Mouse (Mus musculus) intestine, embryonic 16.5 days (tissue): ENCODE measurements around the gene Kcnv2. TPM values are rescaled to one million over a fixed set of nuclear protein-coding genes. Genes with fewer than 3 reads are reported as not detected.

Experiments
- ATAC-seq: fragments of 200-750 bp; cut with Nextera tagmentation; 2 replicates; pipeline ENCODE4 v1.8.0; 2017; ENCODE audit warnings: moderate TSS enrichment, moderate library complexity
- H3K27ac ChIP-seq: fragments of 300-500 bp; sonication (generic); 2 replicates; pipeline ENCODE4 v1.5.1; 2014; ENCODE audit warnings: mild to moderate bottlenecking, low read length
- H3K27me3 ChIP-seq: fragments of 300-500 bp; sonication (generic); replicated peaks from 2 replicates; pipeline ENCODE4 v1.6.1; 2014; ENCODE audit warnings: low read length, control low read depth, mixed read lengths; ENCODE audit not compliant: control insufficient read depth, insufficient read depth
- H3K36me3 ChIP-seq: fragments of 300-500 bp; sonication (generic); 2 replicates; pipeline ENCODE4 v1.6.1; 2014; ENCODE audit warnings: low read length, control low read depth; ENCODE audit not compliant: control insufficient read depth, insufficient read depth
- H3K4me1 ChIP-seq: fragments of 300-500 bp; sonication (generic); 2 replicates; pipeline ENCODE4 v1.6.1; 2014; ENCODE audit warnings: low read length, control low read depth, mixed read lengths; ENCODE audit not compliant: control insufficient read depth, insufficient read depth
- H3K4me2 ChIP-seq: fragments of 300-500 bp; sonication (generic); 2 replicates; pipeline ENCODE4 v1.6.1; 2014; ENCODE audit warnings: low read depth, low read length, control low read depth
- H3K4me3 ChIP-seq: fragments of 300-500 bp; sonication (generic); 2 replicates; pipeline ENCODE4 v1.5.1; 2014; ENCODE audit warnings: mild to moderate bottlenecking, low read length
- H3K9ac ChIP-seq: fragments of 300-500 bp; sonication (generic); 2 replicates; pipeline ENCODE4 v1.6.1; 2014; ENCODE audit warnings: low read depth, low read length
- H3K9me3 ChIP-seq: fragments of 300-500 bp; sonication (generic); 2 replicates; pipeline ENCODE4 v1.6.1; 2016; ENCODE audit warnings: low read length, control low read depth; ENCODE audit not compliant: control insufficient read depth
- WGBS: fragments of 180-500 bp; shearing (Covaris S2); extraction: QIAGEN DNeasy Blood & Tissue Kit; methylation state at CpG from one replicate; pipeline ENCODE4 v1.1.7; 2014; 5-methylcytosine and 5-hydroxymethylcytosine counted together
- polyA plus RNA-seq: library from polyadenylated mRNA; unstranded; fragments of >200 nt; fragmentation: Nextera tagmentation; extraction: Ambion mirVana; gene quantifications from 2 replicates; pipeline ENCODE4 v1.2.1, GENCODE M21; 2015

Gene Kcnv2
- polyA plus RNA-seq, 1 experiment from 2014 or later: 0.07 TPM

DNA sequence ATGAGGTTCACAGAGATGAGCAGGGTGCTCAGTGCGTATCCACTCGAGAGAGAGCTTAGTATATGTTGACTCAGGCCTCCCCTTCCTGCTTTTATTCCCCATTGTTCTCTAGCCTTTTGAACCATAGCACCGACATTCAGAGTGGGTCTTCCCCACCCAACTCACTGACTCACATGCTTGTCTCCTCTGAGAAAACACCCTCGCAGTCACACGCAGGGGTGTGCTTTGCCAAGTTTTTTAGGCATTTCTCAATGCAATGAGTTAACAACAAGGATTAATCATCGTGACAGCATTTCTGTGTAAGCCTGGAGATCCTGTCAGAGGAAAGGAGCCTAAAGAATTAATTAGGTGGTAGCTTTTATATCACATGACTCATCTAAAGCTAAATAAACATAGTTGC is 29.3 kb downstream of the Kcnv2 start:
- H3K27ac ChIP-seq: no peak overlapping the region
- WGBS: 63% methylated on average over 6 of the region's 6 CpGs
- H3K9ac ChIP-seq: no peak overlapping the region
- no peak overlapping the region for H3K4me2 ChIP-seq
- H3K36me3 ChIP-seq: no peaks in the 10 kb centered on the region
- H3K4me1 ChIP-seq: no peaks in the 10 kb centered on the region
- no peak for ATAC-seq
- H3K4me3 ChIP-seq: no peak overlapping the region
- no peaks in the 10 kb centered on the region for H3K27me3 ChIP-seq
- no peaks in the 10 kb centered on the region for H3K9me3 ChIP-seq

- no peaks in the 10 kb centered on the region for H3K27me3 ChIP-seq
- no peaks in the 10 kb centered on the region for H3K36me3 ChIP-seq
- ATAC-seq: no peak
- H3K9ac ChIP-seq: no peak overlapping the region
- H3K4me1 ChIP-seq: peaks cover 6% of the 10 kb centered on the region
- no peak overlapping the region for H3K27ac ChIP-seq
- no peak overlapping the region for H3K4me2 ChIP-seq
- no peak overlapping the region for H3K4me3 ChIP-seq
- no peaks in the 10 kb centered on the region for H3K9me3 ChIP-seq
These were observed 38.0 kb downstream of the Kcnv2 start for GRCm38 (mm10) chr19:27360381-27360780.

DNA sequence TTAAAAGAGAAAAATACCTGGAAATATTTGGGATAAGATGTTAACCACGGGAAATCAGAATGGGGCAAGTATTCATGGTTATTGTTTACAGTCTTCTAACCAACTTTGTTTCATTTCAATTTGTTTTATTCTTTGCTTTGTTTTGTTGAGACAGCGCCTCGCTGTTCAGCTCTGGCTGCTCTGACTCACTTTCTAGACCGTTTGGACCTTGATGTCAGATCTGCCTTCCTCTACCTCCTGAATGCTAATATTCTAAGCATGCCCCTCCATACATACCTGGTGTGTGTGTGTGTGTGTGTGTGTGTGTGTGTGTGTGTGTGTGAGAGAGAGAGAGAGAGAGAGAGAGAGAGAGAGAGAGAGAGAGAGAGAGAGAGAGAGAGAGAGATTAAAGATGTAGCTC is 41.5 kb downstream of the Kcnv2 start:
- peak overlapping the region; percentile 39 for H3K4me3 ChIP-seq
- H3K4me1 ChIP-seq: peaks cover 6% of the 10 kb centered on the region
- no peak for ATAC-seq
- no peaks in the 10 kb centered on the region for H3K27me3 ChIP-seq
- H3K36me3 ChIP-seq: no peaks in the 10 kb centered on the region
- H3K9me3 ChIP-seq: no peaks in the 10 kb centered on the region
- H3K27ac ChIP-seq: no peak overlapping the region
- H3K4me2 ChIP-seq: peak overlapping the region; percentile 57; the same call in 1 of the 2 replicates
- H3K9ac ChIP-seq: peak overlapping the region; percentile 46; the same call in 1 of the 2 replicates
- WGBS: 34% methylated on average over 4 of the region's 4 CpGs

- no peaks in the 10 kb centered on the region for H3K27me3 ChIP-seq
- no peaks in the 10 kb centered on the region for H3K9me3 ChIP-seq
- H3K9ac ChIP-seq: peak overlapping the region; percentile 46
- ATAC-seq: peak; percentile 82
- H3K36me3 ChIP-seq: no peaks in the 10 kb centered on the region
- peak overlapping the region; percentile 39 for H3K4me3 ChIP-seq
- H3K4me2 ChIP-seq: peak overlapping the region; percentile 57
- H3K4me1 ChIP-seq: peaks cover 6% of the 10 kb centered on the region
- 9% methylated on average over 8 of the region's 8 CpGs for WGBS
- peak overlapping the region; percentile 23; the same call in 1 of the 2 replicates for H3K27ac ChIP-seq
These were observed 42.1 kb downstream of the Kcnv2 start for GRCm38 (mm10) chr19:27364521-27364931.

GRCm38 (mm10) chr19:27366113-27366746 is 43.8 kb downstream of the Kcnv2 start:
- Histone ChIP-seq H3K4me3 (no peak overlapping the region), H3K27me3 (no peaks in the 10 kb centered on the region), H3K4me2 (no peak overlapping the region), H3K4me1 (peaks cover 6% of the 10 kb centered on the region), H3K9me3 (no peaks in the 10 kb centered on the region), H3K36me3 (no peaks in the 10 kb centered on the region), H3K9ac (no peak overlapping the region), H3K27ac (no peak overlapping the region)
- no peak for ATAC-seq
- WGBS: 70% methylated on average over 10 of the region's 10 CpGs

DNA sequence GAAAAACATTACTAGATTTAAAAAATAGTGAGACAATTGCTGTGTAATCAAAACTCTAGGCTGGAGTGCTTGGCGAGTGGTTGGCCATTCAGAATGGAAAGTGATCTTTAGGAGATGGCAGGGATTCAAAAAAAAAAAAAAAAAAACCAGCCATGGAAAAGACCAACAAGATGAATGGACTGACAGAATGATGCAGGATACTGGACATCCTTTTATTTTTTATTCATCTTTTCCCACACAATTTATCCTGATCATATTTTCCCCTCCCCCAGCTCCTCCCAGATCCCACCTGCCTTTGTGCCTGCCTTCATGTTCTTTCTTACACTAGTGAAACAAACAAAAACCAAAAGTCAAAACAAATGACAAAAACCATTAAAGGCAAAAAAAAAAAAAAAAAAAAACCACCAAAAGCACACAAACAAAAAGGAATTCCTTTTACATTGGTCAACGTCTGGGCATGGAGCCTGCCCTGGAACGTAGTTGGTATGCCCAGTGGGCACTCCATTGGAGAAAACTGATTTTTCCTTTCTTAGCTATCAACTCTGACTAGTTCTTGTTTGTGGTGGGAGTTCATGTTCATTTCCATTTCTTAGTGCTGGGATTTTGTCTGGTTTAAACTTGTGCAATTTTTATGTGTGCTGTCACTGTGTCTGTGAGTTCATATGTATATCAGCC is 47.2 kb downstream of the Kcnv2 start:
- H3K9ac ChIP-seq: no peak overlapping the region
- no peaks in the 10 kb centered on the region for H3K9me3 ChIP-seq
- H3K27me3 ChIP-seq: no peaks in the 10 kb centered on the region
- no peak overlapping the region for H3K4me2 ChIP-seq
- H3K4me3 ChIP-seq: no peak overlapping the region
- H3K4me1 ChIP-seq: peaks cover 2% of the 10 kb centered on the region
- H3K27ac ChIP-seq: no peak overlapping the region
- WGBS: 75% methylated on average over 3 of the region's 3 CpGs
- no peaks in the 10 kb centered on the region for H3K36me3 ChIP-seq
- no peak for ATAC-seq

- H3K9me3 ChIP-seq: no peaks in the 10 kb centered on the region
- H3K9ac ChIP-seq: no peak overlapping the region
- H3K4me3 ChIP-seq: no peak overlapping the region
- H3K36me3 ChIP-seq: no peaks in the 10 kb centered on the region
- no peak overlapping the region for H3K4me2 ChIP-seq
- H3K27ac ChIP-seq: no peak overlapping the region
- H3K4me1 ChIP-seq: no peaks in the 10 kb centered on the region
- 81% methylated on average over 2 of the region's 2 CpGs for WGBS
- ATAC-seq: no peak
- H3K27me3 ChIP-seq: no peaks in the 10 kb centered on the region
These were observed 47.8 kb downstream of the Kcnv2 start for GRCm38 (mm10) chr19:27370174-27370573.

- H3K36me3 ChIP-seq: no peaks in the 10 kb centered on the region
- no peaks in the 10 kb centered on the region for H3K4me1 ChIP-seq
- H3K9me3 ChIP-seq: no peaks in the 10 kb centered on the region
- H3K27ac ChIP-seq: no peak overlapping the region
- no peaks in the 10 kb centered on the region for H3K27me3 ChIP-seq
- H3K9ac ChIP-seq: no peak overlapping the region
- WGBS: 79% methylated on average over 2 of the region's 2 CpGs
- no peak for ATAC-seq
- no peak overlapping the region for H3K4me2 ChIP-seq
- H3K4me3 ChIP-seq: no peak overlapping the region
These were observed 48.4 kb downstream of the Kcnv2 start for GRCm38 (mm10) chr19:27370784-27371183.

GRCm38 (mm10) chr19:27379712-27380401 is 57.5 kb downstream of the Kcnv2 start:
- Histone ChIP-seq H3K36me3 (no peaks in the 10 kb centered on the region), H3K4me3 (no peak overlapping the region), H3K4me2 (no peak overlapping the region), H3K27ac (no peak overlapping the region), H3K9me3 (no peaks in the 10 kb centered on the region), H3K9ac (no peak overlapping the region), H3K27me3 (no peaks in the 10 kb centered on the region), H3K4me1 (no peaks in the 10 kb centered on the region)
- WGBS: 73% methylated on average over 2 of the region's 2 CpGs
- no peak for ATAC-seq
